10 mouse cellular contexts compared by ENCODE assay signal in the genomic region with DNA sequence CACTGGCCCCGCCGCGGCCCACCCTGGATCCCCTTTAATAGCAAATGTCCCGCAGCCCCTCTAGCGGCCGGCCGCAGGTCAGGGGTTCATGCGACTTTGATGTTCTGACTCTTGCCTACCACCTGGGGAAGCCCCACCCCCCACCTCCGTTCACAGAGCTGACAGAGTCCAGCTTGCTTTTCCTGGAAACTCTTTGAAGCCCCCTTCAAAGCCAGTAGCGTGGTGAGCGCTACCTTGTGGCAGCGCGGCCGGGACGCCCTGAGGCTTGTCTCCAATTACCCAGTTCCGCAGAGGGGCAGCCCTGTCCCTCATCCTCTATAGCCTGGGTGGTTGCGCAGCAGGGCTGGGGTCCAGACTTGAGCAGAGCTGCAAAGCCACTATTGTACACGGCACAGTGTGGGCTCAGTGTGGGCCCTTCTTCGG. TPM values are rescaled to one million over a fixed set of nuclear protein-coding genes. Genes with fewer than 3 reads are reported as not detected.
DNase-seq lines count a peak whose midpoint lies in the region; ATAC-seq and TF ChIP-seq lines count a peak whose summit lies in the region.
"Had no signal": no experiment of that assay in that cellular context is flagged by ENCODE, and none has a peak within 500 bp of the region (broad histone marks: within the 10 kb centered on the region; RNA-seq: fewer than 3 reads in every experiment).

No protein-coding gene starts in this region.

- H3K4me2 ChIP-seq in forebrain, embryonic 12.5 days, result peak overlapping the region; percentile 27
- peak overlapping the region; percentile 27 for H3K4me2 ChIP-seq in liver, embryonic 12.5 days

- peak; percentile 30 to 39 for DNase-seq in kidney, postnatal 4 days
- DNase-seq in kidney, adult 2 months, result no peak
- DNase-seq in brain, embryonic 14.5 days (ENCODE audit: low read depth), result peak; percentile 57
- DNase-seq in lung, adult 2 months, result no peak
- DNase-seq in urinary bladder, postnatal 4 days (ENCODE audit: low spot score in 2 of 2), result no peak
- no peak for DNase-seq in cerebellum, adult 8-10 months
- DNase-seq: heart, postnatal 4 days had no signal

- H3K27me3 ChIP-seq in kidney, adult 2 months (replicated peaks; ENCODE audit: control insufficient read depth, insufficient read depth, low read length), result no peaks in the 10 kb centered on the region
- peaks cover 44% of the 10 kb centered on the region for H3K27me3 ChIP-seq in forebrain, embryonic 12.5 days
- H3K27me3 ChIP-seq in liver, embryonic 12.5 days (replicated peaks), result peaks cover 70% of the 10 kb centered on the region

- no peak for TF ChIP-seq CTCF in kidney, adult 2 months (conservative IDR thresholded peaks at IDR 0.05; ENCODE audit: insufficient read depth, insufficient read length, low read depth, low read length)
- no peak for TF ChIP-seq CTCF in brain, embryonic 14.5 days (IDR thresholded peaks at IDR 0.05; ENCODE audit: borderline replicate concordance, extremely low read depth, insufficient read depth, insufficient read length)
- TF ChIP-seq CTCF in lung, adult 2 months (IDR thresholded peaks at IDR 0.05; ENCODE audit: insufficient read depth, low read length), result no peak

- TF ChIP-seq POLR2A in kidney, adult 2 months (IDR thresholded peaks at IDR 0.05; ENCODE audit: low read depth, low read length), result no peak
- no peak for TF ChIP-seq POLR2A in brain, embryonic 14.5 days (IDR thresholded peaks at IDR 0.05; ENCODE audit: borderline replicate concordance, extremely low read depth, insufficient read depth, insufficient read length, poor library complexity, severe bottlenecking)
- TF ChIP-seq POLR2A in lung, adult 2 months (IDR thresholded peaks at IDR 0.05; ENCODE audit: borderline replicate concordance, extremely low read depth, low read depth, low read length), result no peak

- no peak overlapping the region for H3K27ac ChIP-seq in kidney, adult 2 months (ENCODE audit: insufficient read depth, low read depth, low read length)
- H3K27ac ChIP-seq in forebrain, embryonic 12.5 days, result no peak overlapping the region
- H3K27ac ChIP-seq in liver, embryonic 12.5 days, result no peak overlapping the region
- H3K27ac ChIP-seq: left cerebral cortex, adult 2 months had no signal

- H3K4me3 ChIP-seq in kidney, adult 2 months (ENCODE audit: insufficient read depth, low read depth, low read length), result no peak overlapping the region
- H3K4me3 ChIP-seq in forebrain, embryonic 12.5 days (replicated peaks), result no peak overlapping the region
- H3K4me3 ChIP-seq in liver, embryonic 12.5 days, result no peak overlapping the region
- H3K4me3 ChIP-seq in lung, adult 2 months (replicated peaks; ENCODE audit: extremely low read depth, low read depth, low read length), result no peak overlapping the region
- H3K4me3 ChIP-seq: left cerebral cortex, adult 2 months had no signal

- H3K9ac ChIP-seq in forebrain, embryonic 12.5 days, result 0 out of 2 replicates have a peak overlapping the region, but pooled peaks have one; percentile 2
- no peak overlapping the region for H3K9ac ChIP-seq in liver, embryonic 12.5 days

- H3K4me1 ChIP-seq in kidney, adult 2 months (ENCODE audit: control insufficient read depth, insufficient read depth, low read length), result no peaks in the 10 kb centered on the region
- H3K4me1 ChIP-seq in forebrain, embryonic 12.5 days, result peaks cover 47% of the 10 kb centered on the region
- peaks cover 3% of the 10 kb centered on the region; the same call in 1 of the 2 replicates for H3K4me1 ChIP-seq in liver, embryonic 12.5 days
- no peaks in the 10 kb centered on the region for H3K4me1 ChIP-seq in lung, adult 2 months (ENCODE audit: control insufficient read depth, insufficient read depth, low read length)

- H3K36me3 ChIP-seq in kidney, adult 2 months (ENCODE audit: control insufficient read depth, insufficient read depth, low read length), result no peaks in the 10 kb centered on the region
- H3K36me3 ChIP-seq in forebrain, embryonic 12.5 days (replicated peaks), result no peaks in the 10 kb centered on the region
- no peaks in the 10 kb centered on the region for H3K36me3 ChIP-seq in liver, embryonic 12.5 days

- H3K9me3 ChIP-seq in forebrain, embryonic 12.5 days, result no peaks in the 10 kb centered on the region
- H3K9me3 ChIP-seq in liver, embryonic 12.5 days (replicated peaks), result no peaks in the 10 kb centered on the region

- WGBS in kidney, adult 2 months, result 19% methylated on average over 19 of the region's 19 CpGs
- WGBS in forebrain, embryonic 12.5 days, result 3% methylated on average over 19 of the region's 19 CpGs
- WGBS in liver, embryonic 12.5 days (ENCODE audit: insufficient replicate concordance), result 22% methylated on average over 19 of the region's 19 CpGs
- 24% methylated on average over 19 of the region's 19 CpGs for WGBS in lung, adult 2 months

- ATAC-seq in forebrain, embryonic 12.5 days (ENCODE audit: low FRiP score), result no peak
- ATAC-seq in liver, embryonic 12.5 days, result no peak

RNA-seq across cellular contexts. Expression of a gene that starts 28.6 kb away (rescaled TPM):
- 432 and 738 TPM in 2 replicates for polyA plus RNA-seq in kidney, adult 2 months (2012; rRNA removed)
- polyA plus RNA-seq in brain, embryonic 14.5 days (2012; rRNA removed), result 1,736 and 1,742 TPM in 2 replicates
- polyA plus RNA-seq in forebrain, embryonic 12.5 days (2016; fragmentation: Nextera tagmentation; extraction: Ambion mirVana), result 859 and 942 TPM in 2 replicates
- 1,173 and 1,181 TPM in 2 replicates for polyA plus RNA-seq in liver, embryonic 12.5 days (2016; fragmentation: Nextera tagmentation; extraction: Ambion mirVana)
- 390 and 404 TPM in 2 replicates for polyA plus RNA-seq in lung, adult 2 months (2012; rRNA removed)

RNA-seq across cellular contexts. Expression of a gene that starts 35.5 kb away (rescaled TPM):
- 34.4 and 40.6 TPM in 2 replicates for polyA plus RNA-seq in kidney, adult 2 months (2012; rRNA removed)
- polyA plus RNA-seq in brain, embryonic 14.5 days (2012; rRNA removed), result 17.8 and 25.4 TPM in 2 replicates
- polyA plus RNA-seq in forebrain, embryonic 12.5 days (2016; fragmentation: Nextera tagmentation; extraction: Ambion mirVana), result 11.8 and 13.0 TPM in 2 replicates
- polyA plus RNA-seq in liver, embryonic 12.5 days (2016; fragmentation: Nextera tagmentation; extraction: Ambion mirVana), result 5.6 and 6.1 TPM in 2 replicates
- polyA plus RNA-seq in lung, adult 2 months (2012; rRNA removed), result 19.0 and 20.8 TPM in 2 replicates

Comparison
In these comparisons a context has a peak if more than half of its experiments do, and no peak if none do; other contexts are left out.
1. DNase-seq: peak in kidney, postnatal 4 days (2 of 2) and brain, embryonic 14.5 days (single experiment); none in kidney, adult 2 months (single experiment), lung, adult 2 months (single experiment), urinary bladder, postnatal 4 days (0 of 2) and cerebellum, adult 8-10 months (single experiment).